Mouse (Mus musculus) cerebellum, adult (tissue): ENCODE measurements at regions not wholly inside any gene's neighbourhood (a gene's known extent, or its start where the extent isn't known, plus 50 kb on each side); places are given as distances from the start of the nearest gene placed in this dataset.

Experiments used
- ATAC-seq: cut with Nextera tagmentation; 2 replicates; pipeline ENCODE4 v1.9.2; 2017; ENCODE audit warnings: mild to moderate bottlenecking, moderate library complexity, mixed read lengths; ENCODE audit not compliant: insufficient number of reproducible peaks, low FRiP score, low TSS enrichment

DNA sequence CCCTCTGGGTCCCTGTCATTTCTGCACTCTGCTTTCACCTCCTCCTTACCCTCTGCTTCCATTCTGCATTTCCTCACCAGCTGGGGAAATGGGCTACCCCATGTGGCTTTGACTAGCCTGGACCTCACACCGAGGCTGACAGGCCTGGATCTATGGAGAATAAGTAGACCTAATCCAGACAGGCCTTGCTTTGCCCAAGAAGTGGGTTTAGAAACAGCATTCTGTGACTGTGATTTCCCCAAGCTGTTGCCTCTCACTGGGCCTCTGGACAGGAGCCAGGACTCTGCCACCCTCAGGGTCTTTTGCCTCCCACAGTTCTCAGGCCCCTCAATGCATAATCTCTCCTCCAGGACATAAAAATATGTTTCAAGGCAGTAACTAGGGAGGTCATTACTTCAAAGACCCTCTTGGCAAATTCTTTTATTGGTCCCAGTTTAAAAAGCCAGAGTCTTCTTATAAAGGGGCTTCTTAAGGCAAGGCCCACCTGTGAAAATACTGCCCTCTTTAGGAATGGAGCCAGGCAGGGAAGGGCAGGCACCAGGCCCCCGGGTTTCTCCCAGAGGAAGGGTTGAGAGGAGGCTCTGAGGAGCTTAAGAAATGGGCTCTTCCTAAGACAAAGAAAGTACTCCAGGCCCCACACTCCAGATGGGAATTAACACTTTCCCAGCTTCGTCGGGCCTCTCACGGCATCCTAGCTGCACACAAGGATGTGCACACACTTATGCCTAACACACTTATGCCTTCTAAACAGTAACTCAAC is 151.8 kb downstream of the Cyp26b1 start:
- ATAC-seq = no peak

- no peak for ATAC-seq
Measured at GRCm38 (mm10) chr6:84436716-84437115, 157.0 kb downstream of the Cyp26b1 start.

GRCm38 (mm10) chr6:84434532-84434931 is 159.2 kb downstream of the Cyp26b1 start:
- no peak for ATAC-seq

GRCm38 (mm10) chr6:84431622-84431955 is 162.1 kb downstream of the Cyp26b1 start:
- ATAC-seq = no peak

- no peak for ATAC-seq
Measured at GRCm38 (mm10) chr6:84430925-84431621, 162.6 kb downstream of the Cyp26b1 start.

DNA sequence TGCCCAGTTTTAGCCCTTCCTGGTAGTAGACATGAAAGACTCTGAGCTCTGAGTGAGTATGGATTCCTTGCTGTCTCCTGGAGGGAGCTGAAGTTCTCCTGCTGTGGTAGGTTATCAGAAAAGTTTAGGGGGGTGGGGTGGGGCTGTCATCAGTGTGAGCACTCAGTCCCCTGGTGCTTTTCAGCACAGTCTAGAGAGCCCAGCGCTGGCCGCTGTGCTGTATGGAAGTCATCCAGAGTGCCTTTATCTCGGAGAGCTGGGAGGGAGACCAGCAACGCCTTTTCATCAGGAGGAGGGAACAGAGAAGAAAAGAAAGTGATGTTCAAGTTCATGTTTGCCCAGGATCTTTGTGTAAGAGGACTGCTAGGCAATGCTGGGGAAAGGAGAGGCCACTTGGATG is 163.6 kb downstream of the Cyp26b1 start:
- no peak for ATAC-seq

DNA sequence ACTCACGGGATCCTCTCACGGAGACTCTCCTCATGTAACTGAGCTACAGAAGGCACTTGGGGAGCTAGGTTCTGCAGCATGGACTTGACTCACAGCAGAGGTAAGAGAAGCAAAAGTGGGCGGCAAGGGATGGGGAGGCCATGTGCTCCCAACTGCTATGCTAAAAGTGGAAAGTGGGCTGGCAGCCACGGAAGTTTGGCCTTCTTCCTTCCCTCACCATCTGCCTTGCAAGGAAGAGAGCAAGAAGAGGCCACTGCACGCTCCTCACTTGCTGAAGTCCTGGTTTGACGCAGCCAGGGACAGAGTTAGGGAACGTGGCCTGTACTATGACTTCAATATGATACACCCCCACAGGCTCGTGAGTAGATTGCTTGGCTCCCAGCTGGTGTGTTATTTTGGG is 164.5 kb downstream of the Cyp26b1 start:
- no peak for ATAC-seq

- ATAC-seq = no peak
Measured at GRCm38 (mm10) chr6:84426691-84427090, 167.0 kb downstream of the Cyp26b1 start.

DNA sequence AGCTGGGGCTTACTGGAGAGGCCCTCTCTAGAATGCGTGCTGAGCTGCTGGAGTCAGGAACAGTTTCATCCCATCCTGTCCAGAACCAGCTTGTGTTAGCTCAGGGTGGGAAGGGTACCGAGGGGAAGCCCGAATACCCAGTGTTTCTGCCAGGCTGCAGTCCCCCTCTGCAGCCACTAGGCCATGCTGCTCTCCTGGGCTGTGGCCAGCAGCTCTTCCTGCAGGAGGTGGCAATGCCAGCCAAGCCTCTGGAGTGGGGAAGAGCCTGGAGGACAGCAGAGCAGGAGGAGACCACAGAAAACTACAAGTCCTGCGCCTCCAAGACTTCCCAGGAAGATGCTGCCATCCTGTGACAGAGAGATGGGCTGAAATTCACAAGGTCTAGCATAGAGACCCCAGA is 167.9 kb downstream of the Cyp26b1 start:
- peak; percentile 50; the same call in 1 of the 2 replicates for ATAC-seq

DNA sequence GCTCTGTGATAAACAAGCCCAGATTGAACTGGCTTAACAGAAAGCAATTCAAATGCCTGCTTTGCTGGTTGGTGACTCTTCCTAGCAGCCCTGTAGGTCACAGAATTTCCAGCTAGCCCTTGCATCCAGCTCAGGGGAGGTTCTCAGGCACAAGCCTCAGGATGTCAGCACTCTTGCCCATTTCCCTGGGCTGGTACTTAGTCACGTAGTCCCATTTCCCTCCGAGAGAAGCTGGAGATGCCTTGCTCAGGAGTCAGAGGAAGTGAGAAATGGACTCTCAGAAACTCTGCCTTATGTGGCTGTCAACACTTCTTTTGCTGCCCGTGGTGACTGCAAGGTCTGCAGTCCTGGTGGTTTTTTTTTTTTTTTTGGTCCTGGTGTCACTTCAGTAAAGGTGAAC is 170.8 kb downstream of the Cyp26b1 start:
- no peak for ATAC-seq

DNA sequence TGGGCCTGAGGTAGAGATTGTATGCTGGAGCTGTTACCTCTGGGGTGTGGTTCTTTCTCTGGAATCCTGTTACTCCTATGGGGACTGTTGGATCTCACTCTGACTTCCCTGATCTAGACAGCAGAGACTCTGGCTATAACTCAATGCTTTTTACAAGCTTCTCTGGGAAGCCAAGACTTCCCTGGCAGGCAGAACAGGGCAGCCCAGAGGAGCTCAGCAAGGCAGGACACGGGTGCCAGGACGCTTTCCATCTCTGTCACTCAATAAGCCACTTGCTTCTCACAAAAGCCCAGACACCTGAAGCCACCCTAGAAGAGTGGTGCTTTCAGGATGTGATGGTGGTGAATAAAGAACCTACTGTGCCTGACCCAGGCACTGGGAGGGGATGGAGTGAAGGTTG is 174.0 kb downstream of the Cyp26b1 start:
- ATAC-seq = no peak

- no peak for ATAC-seq
Measured at GRCm38 (mm10) chr6:84419281-84419680, 174.4 kb downstream of the Cyp26b1 start.

GRCm38 (mm10) chr6:84416992-84417636 is 176.6 kb downstream of the Cyp26b1 start:
- no peak for ATAC-seq

GRCm38 (mm10) chr6:84414400-84414799 is 179.3 kb downstream of the Cyp26b1 start:
- no peak for ATAC-seq

DNA sequence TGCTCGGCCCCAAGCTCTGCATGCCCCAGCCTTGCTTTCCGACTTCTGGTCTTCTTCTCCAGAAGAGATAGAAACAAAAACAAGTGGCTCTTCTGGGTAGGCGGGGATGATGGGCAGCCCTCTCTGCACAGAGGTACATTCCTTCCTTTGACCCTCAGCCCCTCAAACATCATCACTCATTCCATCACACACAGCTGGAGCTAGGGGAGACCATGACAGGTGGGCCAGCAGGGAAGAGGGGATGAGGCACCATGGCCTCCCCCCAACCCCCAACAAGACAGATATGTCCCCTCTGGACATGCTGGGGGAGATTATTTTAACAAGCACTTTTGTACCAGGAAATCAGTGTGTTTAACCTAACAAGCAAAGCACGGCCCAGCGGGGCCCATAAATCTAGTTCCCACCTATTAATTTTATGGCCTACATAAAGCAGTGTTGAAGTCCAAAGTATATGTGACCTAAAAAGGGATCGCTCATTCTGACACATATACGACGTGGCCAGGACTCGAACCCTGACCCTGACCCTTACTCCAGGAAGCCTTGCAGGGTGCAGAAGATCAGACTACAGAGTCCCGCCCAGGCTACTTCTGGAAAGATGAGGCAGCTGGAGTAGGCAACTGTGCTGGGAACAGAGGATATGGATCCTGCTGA is 183.7 kb downstream of the Cyp26b1 start:
- no peak for ATAC-seq

GRCm38 (mm10) chr6:84408513-84408912 is 185.2 kb downstream of the Cyp26b1 start:
- ATAC-seq = no peak

GRCm38 (mm10) chr6:84407773-84408172 is 185.9 kb downstream of the Cyp26b1 start:
- no peak for ATAC-seq

DNA sequence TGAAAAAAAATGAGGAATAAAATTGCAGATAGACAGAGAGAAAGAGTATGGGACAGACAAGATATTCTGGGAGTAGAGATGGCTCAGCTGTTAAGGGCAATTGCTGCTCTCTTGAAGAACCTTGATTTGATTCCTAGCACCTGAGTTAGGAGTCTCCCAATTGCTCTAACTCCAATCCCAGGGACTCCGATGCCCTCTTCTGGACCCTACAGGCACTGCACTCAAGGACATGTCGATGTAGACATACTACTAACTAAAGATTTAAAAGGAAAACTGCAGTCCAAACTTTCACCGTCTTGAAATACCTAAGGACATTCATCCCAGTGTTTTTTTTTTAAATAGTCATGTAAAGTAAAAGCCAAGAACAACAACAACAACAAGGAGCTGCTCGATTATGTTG is 189.0 kb downstream of the Cyp26b1 start:
- no peak for ATAC-seq

DNA sequence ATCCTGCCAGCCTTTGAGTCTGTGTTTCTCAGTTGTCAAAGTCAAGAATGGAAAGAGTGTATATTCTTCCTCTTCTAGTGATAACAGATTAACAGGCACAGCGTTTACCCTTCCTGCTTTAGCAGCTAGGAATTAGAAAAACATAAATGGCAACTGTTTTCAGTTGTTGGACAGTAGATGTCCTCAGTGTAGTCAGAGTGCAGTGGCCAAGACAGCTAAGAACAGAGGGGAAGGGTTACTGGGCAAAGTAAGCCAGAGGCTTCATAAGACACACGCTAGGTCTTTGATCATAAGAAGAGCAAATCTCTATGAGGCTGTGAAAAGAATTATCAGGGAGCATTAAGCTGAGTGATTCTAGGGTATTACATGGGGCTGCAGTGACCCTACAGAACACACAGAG is 191.3 kb downstream of the Cyp26b1 start:
- no peak for ATAC-seq

GRCm38 (mm10) chr6:84394496-84395090 is 199.1 kb downstream of the Cyp26b1 start:
- ATAC-seq = no peak
